Mouse (Mus musculus): ENCODE data around the gene Nhlh1. TPM values are rescaled to one million over a fixed set of nuclear protein-coding genes. Genes with fewer than 3 reads are reported as not detected.

Gene Nhlh1
- not detected for total RNA-seq (2021)

DNA sequence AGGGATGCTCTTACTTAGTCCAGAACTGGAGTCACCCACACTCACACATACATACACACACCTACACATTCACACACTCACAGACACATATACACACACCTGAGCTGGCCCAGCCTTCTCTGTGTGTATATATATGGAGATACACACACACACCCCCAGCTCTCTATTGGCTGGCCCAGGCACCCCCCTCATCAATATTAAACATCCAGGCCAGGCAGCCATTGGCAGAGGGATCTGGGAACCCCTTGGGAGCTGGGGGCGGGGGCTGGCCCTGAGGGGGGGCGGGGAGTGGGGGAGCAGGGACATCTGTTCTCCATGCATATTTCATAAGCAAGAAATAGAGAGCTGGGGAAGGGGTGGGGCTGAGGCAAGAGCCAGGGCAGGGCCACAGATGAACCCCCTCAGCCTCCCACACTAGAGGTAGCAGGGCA, at the start of gene Nhlh1:
Nhlh1 (minus strand) TSS at position 83 of the 431 bp plus-strand sequence.
- DNase-seq: no peak

DNA sequence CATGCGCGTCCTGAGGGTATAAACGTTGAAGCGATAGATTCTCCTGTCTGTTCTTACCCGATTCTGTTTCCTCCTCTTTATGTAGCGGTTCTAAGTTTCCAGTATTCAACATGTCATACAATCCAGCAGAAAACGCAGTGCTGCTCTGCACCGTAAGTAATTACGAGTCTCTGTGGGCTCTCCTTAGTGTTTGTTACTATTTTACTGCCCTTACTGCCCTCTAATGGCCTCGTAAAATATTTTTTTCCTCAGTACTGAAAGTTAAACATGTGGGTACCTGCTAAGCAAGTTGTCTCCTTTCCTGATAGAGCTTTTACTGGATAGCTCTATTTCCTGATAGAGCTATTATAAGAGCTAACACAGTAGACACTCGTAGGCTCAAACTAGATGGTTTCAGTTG, 47.7 kb upstream of the Nhlh1 start:
- no peak for DNase-seq

DNA sequence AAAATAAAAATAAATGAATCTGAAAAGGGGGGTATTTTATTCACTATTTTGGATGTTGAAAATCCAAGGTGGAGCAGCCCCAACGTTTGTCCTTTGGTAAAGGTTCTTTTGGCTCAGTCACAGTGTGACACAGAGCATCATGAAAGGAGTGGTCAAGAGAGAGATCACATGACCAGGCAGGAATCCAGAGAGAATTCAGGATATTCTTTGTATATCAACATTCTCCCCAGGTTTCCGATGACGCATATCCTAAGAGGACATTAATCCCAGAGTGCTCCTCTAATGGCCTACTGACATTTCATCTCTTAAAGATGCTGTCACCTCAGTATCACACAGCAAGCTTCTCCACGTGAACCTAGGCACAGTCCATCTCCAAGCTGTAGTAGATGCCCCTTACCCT, 46.2 kb upstream of the Nhlh1 start:
- DNase-seq: no peak

DNA sequence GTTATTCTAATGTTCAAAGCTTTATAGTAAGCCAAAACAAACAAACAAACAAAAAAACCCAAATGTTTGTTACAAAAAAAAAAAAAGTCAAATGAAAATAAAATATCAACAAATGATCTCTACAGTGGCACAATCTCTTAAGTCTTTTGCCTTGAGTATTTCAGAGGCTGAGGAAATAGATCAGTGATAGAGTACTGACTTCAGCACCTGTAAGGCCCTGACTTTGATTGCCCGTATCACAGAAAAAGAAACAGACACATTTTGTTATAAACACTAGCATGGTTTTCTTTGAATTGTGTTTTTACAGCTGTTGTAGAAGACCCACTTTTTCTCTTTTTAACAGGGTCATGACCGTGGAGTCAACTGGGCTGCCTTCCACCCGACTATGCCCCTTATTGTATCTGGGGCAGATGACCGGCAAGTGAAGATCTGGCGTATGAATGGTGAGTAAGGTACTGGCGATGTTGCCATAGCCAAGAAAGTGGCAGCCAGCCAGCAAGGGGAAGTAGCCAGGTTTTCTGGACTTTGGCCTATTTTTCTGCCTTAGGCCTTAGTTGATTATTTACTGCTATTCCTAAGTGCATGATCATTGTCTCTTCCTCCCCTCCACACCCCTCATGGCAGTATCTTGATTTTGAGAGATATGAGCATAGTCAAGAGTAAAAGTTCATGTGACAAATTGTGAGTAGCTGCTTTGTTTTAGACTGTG, 42.1 kb upstream of the Nhlh1 start:
- DNase-seq: no peak

DNA sequence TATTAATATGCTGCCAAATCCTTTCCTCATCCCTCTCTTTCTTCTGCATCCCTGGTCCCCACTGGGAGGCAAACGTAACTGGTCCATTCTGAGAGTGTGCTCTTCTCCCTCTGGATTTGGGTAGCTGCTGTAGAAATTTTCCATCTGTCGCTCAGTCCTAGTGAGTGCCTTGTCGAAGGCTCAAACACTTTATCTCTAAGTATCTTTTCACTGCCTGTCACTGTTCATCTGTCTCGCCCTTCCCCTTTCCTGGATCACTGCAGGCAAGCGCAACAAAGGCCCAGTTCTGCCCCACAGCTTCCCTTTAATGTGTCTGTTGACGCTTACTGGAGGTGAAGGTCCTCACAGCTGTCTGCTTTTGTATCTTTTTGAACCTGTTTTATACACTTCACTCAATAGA, 37.8 kb upstream of the Nhlh1 start:
- no peak for DNase-seq

DNA sequence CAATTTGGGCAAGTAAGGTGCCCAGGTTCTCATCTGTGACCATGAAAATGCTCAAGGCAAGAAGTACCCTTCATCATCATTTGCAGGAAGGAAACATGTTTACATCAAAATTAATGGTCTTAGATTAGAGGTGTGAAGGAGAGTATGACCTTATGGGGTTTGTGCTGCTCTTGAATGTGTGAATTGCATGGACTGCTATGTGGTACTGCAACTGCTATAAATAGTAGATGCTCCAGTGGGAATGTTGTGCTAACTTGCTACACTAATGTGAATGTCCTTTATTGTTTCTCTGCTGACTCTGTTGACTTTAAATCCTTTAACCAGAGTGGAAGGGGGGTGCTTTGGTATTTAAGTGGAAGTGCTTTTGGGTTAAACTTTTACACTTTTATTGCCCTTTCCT, 36.9 kb upstream of the Nhlh1 start:
- DNase-seq: no peak

DNA sequence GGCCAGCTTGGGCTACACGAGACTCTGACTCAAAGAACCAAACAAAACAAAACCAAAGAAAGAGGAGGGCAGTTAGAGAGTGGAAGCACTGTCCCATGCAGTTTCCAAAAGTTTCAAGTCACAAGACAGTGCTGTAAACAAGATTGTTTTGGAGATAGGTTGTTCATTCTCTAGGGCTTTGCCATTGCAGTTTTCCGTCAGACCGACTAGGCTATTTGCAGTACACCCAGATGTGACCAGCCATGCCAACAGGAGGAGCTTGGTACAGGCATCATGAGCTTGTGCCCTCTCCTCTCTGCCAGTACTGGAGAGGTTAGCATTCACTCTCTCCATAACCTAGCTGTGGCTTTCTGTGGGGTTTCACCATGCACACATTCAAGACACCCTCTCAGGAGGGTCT, 36.1 kb upstream of the Nhlh1 start:
- peak; percentile 8 for DNase-seq

DNA sequence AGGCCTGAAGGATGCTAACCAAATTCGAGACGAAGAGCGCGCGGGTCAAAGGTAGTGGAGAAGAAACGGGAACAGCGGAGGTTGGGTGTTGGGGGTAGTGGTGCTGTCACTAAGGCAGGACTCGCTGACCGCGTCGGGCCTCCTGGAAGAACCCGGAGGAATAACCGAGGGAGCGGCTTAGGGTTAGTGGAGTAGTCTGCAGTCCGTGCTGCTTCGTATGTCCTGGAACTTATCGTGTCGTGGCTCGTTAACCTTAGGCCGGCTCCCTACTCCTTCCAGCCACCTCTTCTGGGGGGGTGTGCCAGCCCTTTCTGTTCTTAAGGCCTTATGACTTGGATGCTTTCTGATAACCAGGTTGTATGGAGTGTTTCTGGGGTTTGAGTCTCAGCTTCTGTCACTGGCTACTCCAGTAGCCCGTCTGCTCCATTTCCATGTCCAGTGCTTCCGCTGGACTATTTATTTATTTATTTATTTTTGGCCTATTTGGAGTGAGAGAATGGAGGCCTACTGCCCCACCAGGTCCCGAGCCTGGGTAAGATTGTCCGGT, 25.6 kb upstream of the Nhlh1 start:
- no peak for DNase-seq

DNA sequence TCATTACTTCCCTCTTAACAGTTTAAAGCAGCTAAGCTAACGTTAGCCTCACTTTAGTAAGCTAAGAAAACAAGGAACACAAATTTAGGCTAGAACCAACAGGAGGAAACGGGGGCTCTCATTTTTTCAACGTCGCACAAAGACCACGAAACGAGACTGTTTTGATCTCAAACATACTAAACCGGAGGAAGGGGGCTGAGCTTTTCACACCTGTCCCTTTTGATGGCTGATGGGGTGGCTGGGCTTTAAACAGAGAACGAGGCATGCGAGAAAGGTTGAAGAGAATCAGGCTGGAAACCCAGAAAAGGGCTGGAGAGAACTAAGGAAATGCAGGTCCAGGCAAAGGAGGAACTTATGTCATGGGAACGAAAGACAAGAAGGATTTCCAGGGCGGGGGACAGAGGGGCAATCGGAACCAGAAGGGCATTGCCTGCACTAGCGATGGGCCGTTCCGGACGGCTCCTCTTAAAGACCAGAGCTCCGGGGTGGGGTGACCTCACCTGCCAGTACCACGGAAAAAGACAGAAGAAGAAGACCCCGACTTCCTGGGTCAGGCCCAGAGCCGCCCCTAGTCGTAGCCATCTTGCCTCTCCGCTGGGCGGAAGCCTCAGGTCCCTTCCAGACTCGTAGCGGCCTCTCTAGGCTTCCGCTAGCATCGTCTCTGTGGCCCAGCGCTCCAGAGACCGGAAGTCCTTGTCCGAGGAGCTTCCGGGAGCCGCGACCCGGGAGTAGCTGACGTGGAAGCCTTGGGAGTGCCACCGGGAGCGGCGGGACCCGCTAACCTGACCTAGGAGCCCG, 24.9 kb upstream of the Nhlh1 start, which contains the start of the genes Copa and Ncstn:
Copa (plus strand) TSS at position 429 of the 798 bp plus-strand sequence.
Ncstn (minus strand) TSS at position 695 of the 798 bp plus-strand sequence.
- peak; percentile 94 for DNase-seq

DNA sequence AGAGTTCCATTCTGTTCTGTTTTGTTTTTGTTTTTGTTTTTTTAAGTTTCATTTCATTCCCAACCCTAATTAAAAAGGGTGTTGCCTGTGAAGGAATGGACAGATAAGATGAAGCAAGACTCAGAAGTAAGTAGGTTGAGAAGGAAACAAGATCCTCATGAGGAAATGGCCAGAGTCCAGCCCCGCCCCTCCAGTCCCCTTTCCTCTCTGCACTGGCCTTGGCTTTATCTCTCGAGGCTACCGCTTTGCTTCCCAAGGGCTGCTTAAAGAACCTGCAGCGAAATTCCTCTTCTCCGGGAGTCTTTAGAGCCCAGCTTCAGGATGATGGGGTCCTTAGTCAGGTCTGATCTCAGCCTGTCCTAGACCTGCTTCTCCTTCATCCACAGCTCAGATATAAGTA, 20.6 kb upstream of the Nhlh1 start:
- DNase-seq: no peak

DNA sequence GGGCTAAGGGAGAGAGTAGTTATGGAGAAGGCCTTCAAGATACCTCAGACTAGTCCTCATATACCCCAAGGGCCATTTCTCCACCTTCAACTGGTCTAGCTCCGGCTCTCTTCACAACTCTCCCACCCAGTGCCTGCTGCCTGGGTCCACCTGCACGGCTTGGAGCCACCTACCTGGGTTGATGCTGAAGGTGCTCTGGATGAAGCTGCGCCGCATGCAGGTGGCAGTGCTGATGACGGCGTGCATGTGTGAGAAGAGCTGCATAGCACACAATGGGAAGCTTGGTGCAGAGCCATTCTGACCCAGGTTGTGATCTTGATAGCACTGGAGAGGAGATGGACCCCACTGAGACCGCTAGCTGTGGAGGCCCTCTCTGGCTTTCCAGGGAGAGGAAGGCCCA, 15.2 kb upstream of the Nhlh1 start:
- DNase-seq: no peak

DNA sequence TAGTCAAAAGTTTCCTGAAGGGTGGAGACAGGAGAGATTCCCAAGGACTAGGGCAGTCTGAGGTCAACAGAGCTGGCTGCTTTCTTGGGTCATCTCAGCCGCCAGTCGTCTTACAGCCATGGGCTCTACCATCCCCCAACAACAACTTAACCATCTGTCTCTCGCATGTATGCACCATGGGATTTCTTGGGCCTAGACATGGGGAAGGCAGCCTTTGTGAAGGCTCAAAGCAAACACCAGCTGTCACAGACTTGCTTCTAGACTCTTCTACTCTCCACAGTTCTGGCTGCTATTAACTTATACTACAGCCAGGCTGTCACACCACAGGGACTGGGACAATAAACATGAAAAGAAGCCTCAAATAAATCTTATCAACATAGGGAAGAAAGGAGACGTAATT, 14.2 kb upstream of the Nhlh1 start:
- no peak for DNase-seq

DNA sequence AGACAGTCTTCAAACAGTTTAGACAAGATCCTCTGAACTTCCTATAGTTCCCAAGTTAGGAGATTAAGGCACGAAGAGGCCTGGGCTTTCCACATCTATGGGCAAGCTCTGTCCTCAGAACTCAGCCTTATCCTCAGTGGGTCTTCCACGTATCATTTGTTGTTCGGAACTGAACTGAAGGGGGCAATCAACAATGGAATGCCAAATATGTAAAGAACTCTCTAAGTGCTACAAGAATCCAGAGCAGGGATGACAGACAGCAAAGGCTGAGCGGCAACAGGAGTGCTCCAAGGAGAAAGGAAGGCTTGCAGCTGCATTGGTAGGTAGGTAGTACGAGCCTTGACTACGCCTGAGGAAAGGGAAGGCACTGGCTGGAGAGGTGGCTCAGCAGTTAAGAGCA, 12.9 kb upstream of the Nhlh1 start:
- DNase-seq: no peak

DNA sequence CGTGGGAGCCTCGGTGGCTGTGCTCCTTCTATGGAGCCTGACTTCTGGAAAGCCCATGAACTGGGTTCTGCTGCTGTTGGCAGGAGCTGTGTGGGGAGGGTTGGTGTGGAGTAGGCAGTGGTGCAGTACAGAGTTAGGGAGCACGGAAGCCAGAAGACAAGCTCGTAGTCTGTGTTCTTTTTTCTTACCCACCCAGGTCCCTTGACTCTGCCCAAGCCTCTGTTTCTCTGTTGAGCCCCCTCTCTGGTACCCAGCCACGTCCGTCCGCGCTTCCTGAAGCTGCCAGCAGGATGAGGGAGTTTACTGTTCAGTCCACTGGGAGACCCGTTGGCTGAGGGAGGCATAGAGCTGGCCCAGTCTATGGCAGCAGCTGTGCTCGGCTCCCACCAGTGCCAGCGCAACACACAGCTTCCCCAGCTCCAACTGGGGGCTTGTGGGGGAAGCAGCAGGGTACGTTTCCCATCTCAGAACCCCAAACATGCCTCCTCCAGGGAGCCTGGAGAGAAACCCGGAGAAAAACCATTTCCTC, 7.3 kb upstream of the Nhlh1 start:
- DNase-seq: no peak

DNA sequence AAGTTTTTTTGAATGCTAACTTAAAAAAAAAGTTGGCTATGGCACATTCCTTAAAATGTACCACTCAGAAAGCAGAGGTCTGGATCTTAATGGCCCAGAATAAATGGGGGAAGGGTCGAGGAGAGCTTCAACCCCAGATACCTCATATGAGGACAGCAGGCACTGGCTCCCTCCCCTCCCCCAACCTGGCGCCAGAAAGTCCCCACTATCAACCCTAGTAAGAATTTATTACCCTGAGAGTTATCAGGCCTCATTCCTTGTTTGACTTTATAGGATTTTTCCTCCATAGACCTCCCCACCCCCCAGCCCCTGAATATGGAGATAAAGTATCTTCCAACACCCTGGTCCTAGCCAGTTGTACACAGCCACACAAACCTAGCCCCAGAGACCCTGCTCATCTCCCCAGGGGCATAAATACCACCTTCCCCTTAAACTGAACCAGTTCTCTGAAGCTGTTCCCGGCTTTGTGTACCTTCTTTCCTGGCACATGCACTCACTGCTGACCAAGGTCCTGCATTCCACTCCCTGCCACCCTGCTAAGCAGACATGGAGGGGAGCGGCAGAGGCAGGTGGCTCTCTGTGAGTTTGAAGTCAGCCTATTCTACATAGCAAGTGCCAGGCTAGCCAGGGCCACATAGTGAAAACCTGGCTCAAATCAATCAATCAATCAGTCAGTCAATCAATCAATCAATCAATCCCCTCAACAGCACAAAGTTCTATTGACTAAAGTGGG, 6.1 kb upstream of the Nhlh1 start:
- no peak for DNase-seq

DNA sequence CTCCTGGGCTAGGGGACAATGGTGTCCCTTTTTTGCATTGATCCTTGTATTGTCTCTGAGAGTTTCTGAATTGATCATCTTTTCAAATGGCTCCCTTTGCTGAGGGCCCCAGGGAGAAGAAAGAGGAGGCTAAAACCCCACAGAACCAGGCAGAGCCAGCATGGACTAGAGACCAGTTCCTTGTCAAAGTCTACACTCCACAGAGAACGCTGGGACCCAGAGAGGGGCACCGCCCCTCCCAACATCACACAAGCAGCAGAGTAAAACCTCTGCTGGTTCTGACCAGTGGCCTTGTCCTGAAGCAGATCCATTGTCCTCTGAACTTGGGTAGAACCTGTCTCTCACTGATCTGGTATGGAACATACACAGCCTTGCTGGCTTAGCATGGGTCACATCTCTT, 4.7 kb upstream of the Nhlh1 start:
- no peak for DNase-seq

DNA sequence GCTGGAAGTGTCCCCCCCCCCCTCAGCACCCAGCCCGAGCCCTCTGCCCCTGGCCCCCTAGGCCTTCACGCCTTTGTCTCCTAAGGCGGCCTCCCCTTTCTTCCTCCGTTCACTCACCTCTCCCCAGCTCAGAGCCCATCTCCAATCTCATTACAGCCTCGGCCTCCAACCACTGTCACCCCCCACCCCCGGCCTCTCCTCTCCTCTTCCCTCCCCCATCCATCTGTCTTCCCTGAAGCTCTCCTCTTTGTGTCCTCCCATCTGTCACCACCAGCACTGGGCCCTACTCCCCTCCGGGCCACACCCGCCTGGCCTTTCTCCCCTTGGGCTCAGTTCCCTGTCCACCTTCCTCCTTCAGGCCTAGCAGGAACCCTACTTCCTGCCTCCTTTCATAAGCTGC, 3.8 kb upstream of the Nhlh1 start:
- DNase-seq: no peak

DNA sequence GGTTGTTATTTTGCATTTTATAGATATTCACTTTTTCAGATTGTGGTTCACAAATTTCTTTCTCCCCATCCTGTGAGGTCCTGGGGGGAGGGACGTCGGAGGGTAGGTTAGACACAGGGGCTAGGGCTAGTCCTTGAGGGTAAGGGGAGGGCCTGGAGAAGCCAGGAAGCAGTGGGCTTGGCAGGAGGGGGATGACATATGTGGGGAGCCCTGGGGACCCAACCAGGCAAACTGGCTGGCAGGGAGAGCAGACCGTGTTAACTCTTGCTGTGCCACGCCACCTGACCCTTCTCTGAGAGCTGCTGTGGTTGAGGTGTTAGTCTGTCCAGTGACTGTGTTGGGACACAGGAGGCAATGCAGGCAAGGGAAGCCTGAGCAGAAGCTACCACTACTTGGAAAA, 3.3 kb upstream of the Nhlh1 start:
- DNase-seq: no peak

DNA sequence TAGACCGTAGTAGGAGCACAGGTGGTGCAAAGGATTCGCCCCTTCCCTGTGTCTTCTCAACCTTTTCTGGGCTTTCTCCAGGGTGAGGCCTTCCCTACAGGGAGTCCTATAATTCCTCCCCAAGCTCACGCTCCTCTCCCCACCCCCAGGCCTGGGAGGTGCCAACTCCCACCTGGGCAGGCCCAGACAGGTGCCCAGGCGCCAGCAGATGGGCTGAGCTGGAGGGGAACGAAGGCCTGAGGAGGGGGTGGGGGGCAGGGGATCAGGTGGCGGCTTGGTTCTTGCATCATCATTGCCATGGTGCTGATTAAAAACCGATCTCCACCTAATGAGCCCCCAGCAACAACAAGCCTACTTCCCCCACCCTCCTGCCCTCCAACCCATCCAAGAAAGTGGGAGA, 1.5 kb upstream of the Nhlh1 start:
- DNase-seq: no peak

DNA sequence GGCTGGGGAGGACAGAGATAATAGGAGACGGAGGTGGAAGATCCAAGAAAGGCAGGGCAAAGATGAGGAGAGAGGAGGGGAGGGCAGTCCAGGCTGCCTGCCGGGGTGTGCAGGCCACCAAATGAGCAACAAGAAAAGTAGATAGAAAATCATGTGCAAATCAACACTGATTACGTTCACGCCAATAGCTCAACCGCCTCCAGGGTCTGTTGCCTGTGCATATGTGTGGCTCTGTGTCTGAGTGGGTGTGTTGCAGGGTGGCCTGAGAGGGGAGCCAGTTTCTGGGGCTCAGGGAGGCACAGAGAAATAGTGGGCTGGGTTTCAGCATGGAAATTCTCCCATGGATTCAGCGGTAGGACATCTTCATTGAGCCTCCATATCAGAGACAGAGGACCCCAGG, 948 bp upstream of the Nhlh1 start:
- no peak for DNase-seq

DNA sequence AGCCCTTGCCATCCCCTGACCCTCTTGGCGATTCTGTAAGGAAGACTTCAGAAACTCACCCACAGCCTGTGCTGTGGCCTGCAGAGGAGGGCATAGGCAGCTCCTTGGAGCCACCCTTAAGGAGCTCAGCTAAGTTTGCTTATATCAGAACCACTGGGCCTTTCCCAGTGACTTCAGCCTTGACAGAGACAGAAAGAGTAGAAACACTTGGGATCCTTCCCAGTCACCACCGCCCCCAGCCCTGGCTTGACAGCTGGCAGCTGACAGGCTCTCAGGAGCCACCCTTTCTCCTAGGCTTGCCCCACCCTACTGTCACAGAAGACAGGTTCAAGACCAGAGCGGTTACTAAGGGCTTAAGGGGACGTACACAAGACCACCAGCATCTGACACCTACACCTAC, 1.1 kb downstream of the Nhlh1 start:
- no peak for DNase-seq

DNA sequence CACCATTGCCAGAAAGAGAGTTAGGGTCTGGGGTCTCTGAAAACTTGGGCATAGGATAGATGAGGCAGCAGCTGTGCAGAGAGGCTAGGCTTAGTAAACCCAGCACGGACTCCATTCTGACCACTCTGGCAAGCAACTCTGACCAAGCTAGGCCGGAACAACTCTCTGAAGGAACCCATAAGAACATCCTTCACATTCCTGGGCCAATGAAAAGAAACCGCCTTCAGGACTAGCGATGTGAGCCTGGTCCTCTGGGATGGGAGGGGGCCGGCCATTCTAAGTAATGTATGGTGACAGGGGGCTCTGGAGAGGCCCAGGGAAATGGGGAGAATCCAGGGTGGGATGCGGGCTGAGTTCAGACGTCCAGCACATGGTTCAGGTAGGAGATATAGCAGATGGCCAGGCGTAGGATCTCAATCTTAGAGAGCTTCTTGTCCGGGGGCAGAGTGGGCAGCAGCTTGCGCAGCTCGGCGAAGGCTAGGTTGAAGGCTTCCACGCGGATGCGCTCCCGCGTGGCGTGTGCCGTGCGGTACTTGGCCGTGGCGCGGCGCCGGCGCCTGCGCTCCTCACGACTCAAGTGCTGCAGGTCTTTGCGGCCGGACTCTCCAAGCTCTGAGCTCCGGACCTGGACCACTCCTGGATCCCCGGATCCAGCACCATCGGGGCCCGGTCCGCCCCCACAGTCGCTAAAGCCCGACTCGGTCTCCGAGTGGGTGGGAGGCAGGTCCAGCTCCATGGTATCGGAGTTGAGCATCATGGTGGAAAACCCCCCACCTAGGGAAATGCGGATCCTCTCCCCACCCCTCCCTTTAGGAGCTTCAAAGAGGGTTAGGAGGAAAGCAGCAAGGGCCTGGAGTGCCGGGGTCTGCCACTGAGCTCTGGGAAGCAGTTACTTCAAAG, 3.6 kb downstream of the Nhlh1 start:
- no peak for DNase-seq
